Mouse (Mus musculus): ENCODE measurements at regions not wholly inside any gene's neighbourhood (a gene's known extent, or its start where the extent isn't known, plus 50 kb on each side); places are given as distances from the start of the nearest gene placed in this dataset.

- TF ChIP-seq CTCF (IDR thresholded peaks at IDR 0.05; ENCODE audit: low read depth, low read length) (no peak), POLR2A (IDR thresholded peaks at IDR 0.05; ENCODE audit: borderline replicate concordance, low read depth, low read length) (no peak)
These were observed 570.4 kb upstream of the Zfp960 start for GRCm38 (mm10) chr17:16493546-16493945.
